Mouse (Mus musculus) layer of hippocampus, adult 18-20 months (tissue): ENCODE measurements around the gene Lrrc36. TPM values are rescaled to one million over a fixed set of nuclear protein-coding genes. Genes with fewer than 3 reads are reported as not detected.
A peak's percentile ranks its signal among the peaks of the same experiment; 100 is the strongest.

Experiments
- DNase-seq, 2 experiments: peaks; one replicate each; pipeline ENCODE4 v3.0.0; 2022; ENCODE audit warnings: low spot score in 2 of 2
- long read RNA-seq: library from polyadenylated mRNA; stranded (forward); transcript quantifications from one replicate; pipeline ENCODE4 v2.0.0, GENCODE M21; 2021
- total RNA-seq, 2 experiments: library from RNA; stranded (reverse); gene quantifications; 2 replicates each; pipeline ENCODE4 v1.2.3; 2021

The Lrrc36 gene
- total RNA-seq, result 1 to 10 TPM in 1 of 2 experiments, under 1 TPM in 1; 0.76 to 1.3 TPM
- long read RNA-seq, result 0 reads

DNA sequence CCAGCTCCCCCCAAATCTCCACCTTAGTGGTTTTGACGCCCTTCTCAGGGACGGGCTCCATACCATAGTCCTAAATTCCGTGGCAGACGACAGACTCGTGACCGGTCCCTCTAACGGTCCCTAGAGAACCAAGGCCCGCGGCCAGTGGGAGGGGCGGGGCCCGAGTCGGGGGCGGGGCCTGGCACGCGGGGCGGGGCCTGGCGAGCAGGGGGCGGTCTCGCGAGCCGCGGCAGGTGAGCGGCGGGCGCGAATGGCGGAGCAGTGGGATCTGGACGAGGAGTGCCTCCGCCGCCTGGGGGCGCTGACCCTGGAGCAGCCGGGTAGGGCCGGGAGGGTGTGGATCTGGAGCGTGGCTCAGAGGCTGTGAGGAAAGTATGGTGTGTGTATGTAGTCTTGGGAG, at the start of gene Lrrc36, which contains the start of gene Kctd19:
Gene Lrrc36 (plus strand): TSS at position 181 of the 400 bp plus-strand sequence.
Gene Kctd19 (minus strand): TSS at position 112 of the 400 bp plus-strand sequence.
- DNase-seq, result no peak

GRCm38 (mm10) chr8:105367107-105367506, 46.3 kb upstream of the Lrrc36 start:
- no peak for DNase-seq

- DNase-seq, result no peak
These were observed 40.9 kb upstream of the Lrrc36 start for GRCm38 (mm10) chr8:105372473-105372872.

DNA sequence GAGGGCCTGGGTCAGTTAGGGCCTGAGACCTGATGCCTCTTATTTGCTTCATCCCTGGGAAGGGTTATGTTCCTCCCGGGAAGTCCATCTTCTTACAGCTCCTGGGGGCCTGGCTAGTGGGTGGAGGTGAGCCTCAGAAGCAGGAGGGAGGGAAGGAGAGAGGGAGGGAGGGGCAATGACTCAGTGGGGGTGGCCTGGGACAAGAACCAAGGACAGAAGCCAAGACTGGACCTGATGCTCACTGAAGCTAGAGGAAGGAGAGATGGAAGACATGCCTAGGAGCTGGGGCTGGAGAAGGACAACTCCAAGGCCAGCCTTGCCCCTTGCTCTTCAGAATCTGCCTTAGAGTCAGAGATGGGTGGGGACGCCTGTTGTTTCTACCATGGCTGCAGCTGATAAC, 40.3 kb upstream of the Lrrc36 start, which contains the start of gene Plekhg4:
Gene Plekhg4 (plus strand): TSS at position 243 of the 400 bp plus-strand sequence.
- no peak for DNase-seq

GRCm38 (mm10) chr8:105374513-105374966, 38.8 kb upstream of the Lrrc36 start:
- DNase-seq, result no peak

- DNase-seq, result no peak
These were observed 34.7 kb upstream of the Lrrc36 start for GRCm38 (mm10) chr8:105378673-105379072.

DNA sequence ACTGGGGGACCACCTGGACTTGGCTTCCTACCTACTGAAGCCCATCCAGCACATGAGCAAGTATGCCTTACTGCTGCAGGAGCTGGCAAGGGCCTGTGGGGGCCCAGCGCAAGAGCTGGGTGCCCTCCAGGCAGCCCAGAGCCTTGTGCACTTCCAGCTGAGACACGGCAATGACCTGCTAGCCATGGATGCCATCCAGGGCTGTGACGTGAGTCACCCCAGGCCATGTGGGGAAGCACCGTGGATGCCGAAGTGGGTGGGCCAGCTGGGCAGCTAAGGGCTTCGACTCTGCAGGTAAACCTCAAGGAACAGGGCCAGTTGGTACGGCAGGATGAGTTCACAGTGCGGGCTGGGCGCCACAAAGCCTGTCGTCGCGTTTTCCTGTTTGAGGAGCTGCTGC, 33.1 kb upstream of the Lrrc36 start:
- no peak for DNase-seq

DNA sequence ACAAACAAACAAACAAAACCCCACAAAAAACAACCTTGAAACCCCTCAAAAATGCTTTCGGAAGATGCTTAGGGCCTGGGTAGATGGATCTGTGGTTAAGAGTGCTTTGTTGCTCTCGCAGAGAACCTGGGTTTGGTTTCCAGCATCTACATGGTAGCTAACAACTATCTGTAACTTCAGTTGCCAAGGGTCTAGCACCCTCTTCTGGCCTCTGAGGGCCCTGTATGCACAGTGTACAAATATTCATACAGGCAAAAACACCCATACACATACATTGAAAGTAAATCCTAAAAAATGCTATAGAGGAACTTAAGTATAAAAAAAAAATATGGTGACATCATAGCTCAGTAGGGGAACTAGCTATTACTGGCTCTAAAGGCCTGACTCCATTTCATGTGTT, 29.3 kb upstream of the Lrrc36 start:
- DNase-seq, result no peak

DNA sequence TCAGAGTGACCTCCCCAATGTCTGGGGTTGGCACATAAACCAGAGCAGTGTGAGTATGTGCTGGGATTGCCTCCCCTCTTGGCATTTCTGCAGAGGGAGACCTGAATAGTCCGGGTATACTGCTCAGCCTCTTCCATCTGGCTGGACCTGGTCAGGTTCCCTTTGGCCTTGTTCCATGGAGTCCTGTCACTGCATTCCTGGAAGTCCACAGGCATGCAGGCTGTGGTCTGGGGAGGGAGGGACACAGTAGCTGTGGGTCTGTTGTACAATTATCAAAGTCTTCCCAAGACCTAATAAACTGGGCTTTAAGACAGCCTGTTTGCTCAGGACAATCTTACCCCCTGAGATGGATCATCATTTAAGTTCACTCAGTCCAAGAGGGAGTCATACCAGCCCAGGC, 26.2 kb upstream of the Lrrc36 start:
- no peak for DNase-seq

DNA sequence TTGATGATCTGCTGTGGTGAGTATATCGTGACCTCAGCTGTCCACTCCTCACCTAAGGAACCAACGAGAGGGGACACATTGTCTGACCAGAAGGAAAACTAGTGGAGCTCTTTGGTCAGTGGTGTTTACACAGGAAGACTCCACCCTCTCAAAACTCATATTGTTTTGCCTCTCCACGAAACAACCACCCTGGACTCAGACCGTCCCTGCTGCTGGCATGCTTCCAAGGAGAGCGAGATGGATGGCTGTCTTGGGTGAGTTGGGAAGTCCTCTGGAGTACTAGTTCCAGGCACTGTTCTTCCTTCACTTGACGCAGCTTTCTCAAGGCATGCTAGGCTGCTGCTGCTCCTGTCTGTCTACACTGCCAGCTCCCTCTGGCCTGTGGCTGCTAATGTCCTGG, 24.3 kb upstream of the Lrrc36 start:
- no peak for DNase-seq

- DNase-seq, result no peak
These were observed 20.1 kb upstream of the Lrrc36 start for GRCm38 (mm10) chr8:105393089-105393787.

GRCm38 (mm10) chr8:105393915-105394314, 19.5 kb upstream of the Lrrc36 start:
- no peak for DNase-seq

GRCm38 (mm10) chr8:105397747-105398146, 15.6 kb upstream of the Lrrc36 start:
- DNase-seq, result peak; percentile 11 to 61

GRCm38 (mm10) chr8:105400016-105400415, 13.4 kb upstream of the Lrrc36 start:
- no peak for DNase-seq

GRCm38 (mm10) chr8:105403467-105403866, 9.9 kb upstream of the Lrrc36 start:
- no peak for DNase-seq

DNA sequence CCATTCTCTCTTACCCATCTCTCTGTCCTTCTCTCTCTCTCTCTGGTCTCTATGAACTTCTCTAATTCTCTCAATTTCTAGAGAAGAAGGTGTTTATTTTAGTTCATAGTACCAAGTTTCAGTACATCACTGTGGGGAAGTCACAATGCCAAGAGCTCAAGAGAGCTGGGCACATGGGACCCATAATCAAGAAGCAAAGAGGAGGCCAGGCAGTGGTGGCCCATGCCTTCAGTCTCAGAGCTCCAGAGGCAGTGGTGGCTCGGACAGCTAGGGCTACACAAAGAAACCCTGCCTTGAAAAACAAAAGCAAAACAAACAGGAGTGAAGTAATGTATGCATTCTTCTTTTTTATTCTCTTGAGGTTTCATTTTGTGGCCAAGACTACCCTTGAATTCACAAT, 8.9 kb upstream of the Lrrc36 start:
- DNase-seq, result no peak

DNA sequence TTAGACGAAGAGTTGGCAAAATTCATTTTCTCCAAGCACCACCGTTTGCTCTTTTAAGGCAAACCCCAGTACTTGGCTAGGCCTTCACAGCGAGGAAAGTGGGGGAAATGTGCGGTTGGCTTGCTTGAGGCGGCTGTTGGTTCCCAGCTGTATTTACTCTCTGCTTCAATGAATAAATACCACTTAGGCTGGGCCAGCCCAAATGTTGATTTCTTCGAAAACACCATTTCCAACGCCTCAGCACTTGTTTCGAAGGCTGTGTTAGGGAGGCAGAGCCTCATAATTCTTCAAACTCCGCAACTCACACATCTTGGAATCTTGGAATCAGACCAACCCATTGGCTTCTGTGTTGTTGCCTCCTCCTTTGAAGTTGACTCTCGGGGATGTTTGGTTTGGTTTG, 7.0 kb upstream of the Lrrc36 start:
- DNase-seq, result peak; percentile 19 to 61

DNA sequence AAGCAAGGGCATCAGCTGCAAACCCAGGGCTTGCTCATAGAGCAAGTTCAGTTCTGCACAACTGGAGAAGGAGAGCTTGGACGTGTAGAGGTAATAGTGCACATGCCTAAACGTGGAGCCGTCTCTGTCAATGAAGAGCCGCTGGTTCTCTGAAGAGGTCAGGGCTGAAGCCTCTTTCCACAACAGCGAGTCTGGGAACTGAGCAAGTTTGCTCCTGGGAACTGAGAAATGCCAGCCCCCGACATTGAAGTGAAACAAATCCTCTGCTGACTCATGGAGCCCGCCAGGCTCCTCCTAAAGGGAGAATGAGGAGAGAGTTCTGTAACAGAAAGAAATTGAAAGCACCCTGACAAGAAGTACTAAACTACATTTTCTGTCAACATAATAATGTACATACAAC, 5.0 kb upstream of the Lrrc36 start:
- DNase-seq, result no peak

DNA sequence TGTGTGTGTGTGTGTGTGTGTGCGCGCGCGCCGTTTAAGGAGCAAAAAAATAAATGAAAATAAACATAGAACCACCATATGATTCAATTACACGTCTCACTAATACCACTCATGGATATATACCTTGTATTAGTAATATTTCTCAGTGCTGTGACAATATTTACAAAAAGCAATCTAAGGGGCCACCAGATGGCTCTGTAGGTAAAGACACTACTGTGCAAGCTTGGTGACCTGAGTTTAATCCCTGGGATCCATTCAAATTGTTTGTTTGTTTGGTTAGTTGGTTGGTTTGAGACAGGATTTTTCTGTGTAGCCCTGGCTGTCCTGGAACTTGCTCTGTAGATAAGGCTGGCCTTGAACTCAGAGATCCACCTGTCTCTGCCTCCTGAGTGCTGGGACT, 3.4 kb upstream of the Lrrc36 start:
- no peak for DNase-seq

GRCm38 (mm10) chr8:105418992-105419391, 5.6 kb downstream of the Lrrc36 start:
- no peak for DNase-seq

DNA sequence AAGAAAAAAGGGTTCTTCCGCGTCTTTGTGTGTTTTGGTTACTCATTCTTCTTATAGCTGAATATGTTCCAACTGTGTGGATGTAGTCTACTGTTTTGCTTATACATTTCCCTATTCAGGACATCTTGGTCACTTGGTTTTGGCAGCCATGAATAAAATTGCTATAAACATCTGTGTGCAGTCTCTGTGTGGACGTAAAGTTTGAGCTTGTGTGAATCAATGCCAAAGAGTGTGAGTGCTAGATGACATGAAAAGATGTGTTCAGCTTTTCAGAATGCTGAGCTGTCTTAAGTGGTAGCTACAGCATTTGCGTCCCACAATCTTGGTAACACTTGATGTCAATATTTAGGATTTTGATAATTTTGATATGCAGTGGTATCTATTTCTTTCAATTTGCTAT, 6.4 kb downstream of the Lrrc36 start:
- no peak for DNase-seq

GRCm38 (mm10) chr8:105422006-105422405, 8.6 kb downstream of the Lrrc36 start:
- DNase-seq, result no peak

- no peak for DNase-seq
These were observed 13.5 kb downstream of the Lrrc36 start for GRCm38 (mm10) chr8:105426878-105427277.
